Mouse (Mus musculus): ENCODE data around the gene Arid1b.

- TF ChIP-seq POLR2A (IDR thresholded peaks at IDR 0.05; ENCODE audit: borderline replicate concordance, extremely low read depth, insufficient read depth, insufficient read length, poor library complexity, severe bottlenecking) (no peak), CTCF (IDR thresholded peaks at IDR 0.05; ENCODE audit: borderline replicate concordance, extremely low read depth, insufficient read depth, insufficient read length) (no peak)
Measured at GRCm38 (mm10) chr17:5396213-5396612, 402.1 kb downstream of the Arid1b start.
